Mouse (Mus musculus) forebrain, embryonic 14.5 days (tissue): ENCODE results near the gene Fry. TPM values are rescaled to one million over a fixed set of nuclear protein-coding genes. Genes with fewer than 3 reads are reported as not detected.

Source experiments
- ATAC-seq: fragments of 200-750 bp; cut with Nextera tagmentation; 2 replicates; pipeline ENCODE4 v1.8.0; 2017; ENCODE audit warnings: mild to moderate bottlenecking, moderate library complexity
- DNase-seq: peaks from one replicate; pipeline ENCODE4 v3.0.0-alpha.2; 2015; ENCODE audit warnings: low spot score
- H3K27ac ChIP-seq: fragments of 300-500 bp; sonication (generic); 2 replicates; pipeline ENCODE4 v1.5.1; 2014; ENCODE audit warnings: low read depth, mild to moderate bottlenecking, control low read depth, low read length, moderate library complexity
- H3K27me3 ChIP-seq: fragments of 300-500 bp; sonication (generic); replicated peaks from 2 replicates; pipeline ENCODE4 v1.6.1; 2014; ENCODE audit warnings: low read length, control low read depth, mixed read lengths; ENCODE audit not compliant: control insufficient read depth, insufficient read depth
- H3K36me3 ChIP-seq: fragments of 300-500 bp; sonication (generic); 2 replicates; pipeline ENCODE4 v1.6.1; 2014; ENCODE audit warnings: low read length, control low read depth; ENCODE audit not compliant: control insufficient read depth, insufficient read depth
- H3K4me1 ChIP-seq: fragments of 300-500 bp; sonication (generic); 2 replicates; pipeline ENCODE4 v1.6.1; 2014; ENCODE audit warnings: antibody characterized with exemption, low read length, control low read depth; ENCODE audit not compliant: control insufficient read depth, insufficient read depth
- H3K4me2 ChIP-seq: fragments of 300-500 bp; sonication (generic); 2 replicates; pipeline ENCODE4 v1.6.1; 2014; ENCODE audit warnings: mild to moderate bottlenecking, control low read depth, low read length
- H3K4me3 ChIP-seq: fragments of 300-500 bp; sonication (generic); 2 replicates; pipeline ENCODE4 v1.5.1; 2014; ENCODE audit warnings: low read depth, low read length, control low read depth
- H3K9ac ChIP-seq: fragments of 300-500 bp; sonication (generic); 2 replicates; pipeline ENCODE4 v1.6.1; 2014; ENCODE audit warnings: mild to moderate bottlenecking, low read length, control low read depth, moderate library complexity
- H3K9me3 ChIP-seq: fragments of 300-500 bp; sonication (generic); replicated peaks from 2 replicates; pipeline ENCODE4 v1.6.1; 2016; ENCODE audit warnings: low read length, control low read depth, mixed read lengths; ENCODE audit not compliant: control insufficient read depth
- WGBS: fragments of 180-500 bp; shearing (Covaris S2); extraction: QIAGEN DNeasy Blood & Tissue Kit; methylation state at CpG from one replicate; pipeline ENCODE4 v1.1.7; 2014; 5-methylcytosine and 5-hydroxymethylcytosine counted together
- polyA plus RNA-seq: library from polyadenylated mRNA; unstranded; fragments of >200 nt; fragmentation: Nextera tagmentation; extraction: Ambion mirVana; gene quantifications from 2 replicates; pipeline ENCODE4 v1.2.1, GENCODE M21; 2014

Fry gene
- polyA plus RNA-seq, 1 experiment from 2014 or later = 27.4 TPM

DNA sequence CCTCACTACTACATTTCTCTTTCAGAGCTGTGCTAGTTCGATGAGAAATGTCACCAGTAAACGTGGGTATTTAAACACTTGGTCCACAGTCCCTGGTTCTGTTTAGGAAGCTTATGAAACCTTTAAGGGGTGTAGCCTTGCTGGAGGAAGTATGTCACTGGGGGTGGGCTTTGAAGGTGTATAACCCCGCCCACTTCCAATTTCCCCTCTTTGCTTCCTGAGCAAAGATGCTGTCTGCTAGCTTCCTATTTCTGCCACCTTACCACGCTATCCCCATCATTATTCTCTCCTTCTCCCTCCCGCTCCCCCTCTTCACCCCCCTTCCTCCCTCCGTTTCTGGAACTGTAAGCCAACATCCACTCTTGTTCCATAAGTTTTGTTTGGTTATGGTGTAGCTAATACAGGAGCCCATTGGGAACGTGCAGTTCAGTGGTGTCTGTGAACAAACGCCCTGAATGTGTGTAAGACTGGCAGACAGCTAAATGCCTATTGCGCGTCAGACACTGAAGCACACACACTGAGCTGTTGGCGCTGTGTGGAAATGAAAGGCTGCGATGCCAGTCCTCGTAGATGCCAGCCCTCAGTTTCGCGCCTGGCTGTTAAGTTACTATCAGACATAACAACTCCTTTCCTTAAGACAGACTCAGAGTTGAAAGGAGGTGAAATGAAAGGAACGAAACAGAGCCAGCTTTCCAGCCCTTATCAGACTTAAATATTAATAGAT, 37.8 kb downstream of the Fry start:
- 72% methylated on average over 16 of the region's 16 CpGs for WGBS
- Histone ChIP-seq H3K27me3 (no peaks in the 10 kb centered on the region), H3K4me2 (no peak overlapping the region), H3K4me3 (no peak overlapping the region), H3K36me3 (no peaks in the 10 kb centered on the region), H3K9ac (no peak overlapping the region), H3K4me1 (no peaks in the 10 kb centered on the region), H3K27ac (no peak overlapping the region), H3K9me3 (no peaks in the 10 kb centered on the region)
- ATAC-seq (peak; percentile 59; the same call in 1 of the 2 replicates), DNase-seq (peak; percentile 69)

GRCm38 (mm10) chr5:150157682-150158081, 39.2 kb downstream of the Fry start:
- Histone ChIP-seq H3K4me2 (no peak overlapping the region), H3K9ac (no peak overlapping the region), H3K4me1 (no peaks in the 10 kb centered on the region), H3K4me3 (no peak overlapping the region), H3K36me3 (no peaks in the 10 kb centered on the region), H3K9me3 (no peaks in the 10 kb centered on the region), H3K27ac (no peak overlapping the region), H3K27me3 (no peaks in the 10 kb centered on the region)
- WGBS = 50% methylated on average over 6 of the region's 6 CpGs
- no peak for ATAC-seq
- peak; percentile 36 for DNase-seq

DNA sequence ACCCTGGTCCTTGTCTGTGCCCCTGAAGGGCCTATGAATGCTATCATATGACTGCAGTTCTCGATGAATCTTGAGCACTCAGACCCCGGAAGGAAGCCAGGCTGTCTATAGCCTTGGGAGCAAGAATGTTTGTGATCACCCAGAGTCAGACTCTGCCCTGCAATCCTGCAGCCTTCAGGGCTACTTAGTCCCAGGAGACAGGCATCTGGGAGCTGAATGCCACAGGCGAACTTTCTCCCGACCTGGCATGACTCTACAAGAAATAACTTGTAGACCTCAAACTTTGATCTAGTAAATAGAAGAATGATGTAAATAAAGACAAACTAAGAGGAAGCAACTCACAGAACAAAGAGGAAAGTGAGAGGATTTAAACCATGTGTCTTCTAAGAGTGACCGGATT, 40.7 kb downstream of the Fry start:
- 65% methylated on average over 5 of the region's 5 CpGs for WGBS
- H3K36me3 ChIP-seq = no peaks in the 10 kb centered on the region
- no peak overlapping the region for H3K4me3 ChIP-seq
- H3K27ac ChIP-seq = no peak overlapping the region
- no peaks in the 10 kb centered on the region for H3K4me1 ChIP-seq
- H3K9me3 ChIP-seq = no peaks in the 10 kb centered on the region
- H3K27me3 ChIP-seq = no peaks in the 10 kb centered on the region
- no peak for DNase-seq
- H3K9ac ChIP-seq = no peak overlapping the region
- no peak for ATAC-seq
- H3K4me2 ChIP-seq = no peak overlapping the region

- ATAC-seq = no peak
- no peaks in the 10 kb centered on the region for H3K4me1 ChIP-seq
- no peak for DNase-seq
Measured at GRCm38 (mm10) chr5:150161193-150161592, 42.7 kb downstream of the Fry start.

DNA sequence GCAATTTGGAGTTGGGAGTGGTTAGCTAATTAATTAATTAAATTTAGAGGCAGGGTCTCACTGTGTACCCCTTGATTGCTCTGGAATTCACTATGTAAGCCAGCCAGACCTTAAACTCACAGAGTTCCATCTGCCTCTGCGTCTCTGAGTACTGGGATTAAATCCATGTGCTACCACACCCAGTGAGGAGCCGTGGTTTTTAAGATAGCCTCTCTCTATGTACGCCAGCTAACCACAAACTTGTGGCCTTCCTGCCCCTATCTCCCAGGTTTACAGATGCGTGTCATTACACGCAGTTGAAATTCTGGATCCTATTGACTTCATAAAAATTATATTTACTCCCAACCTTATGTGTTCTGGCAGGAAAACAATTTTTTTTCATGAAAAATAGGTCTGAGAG, 43.5 kb downstream of the Fry start:
- Histone ChIP-seq H3K36me3 (no peaks in the 10 kb centered on the region), H3K9ac (no peak overlapping the region), H3K27me3 (no peaks in the 10 kb centered on the region), H3K27ac (no peak overlapping the region), H3K4me1 (no peaks in the 10 kb centered on the region), H3K4me2 (no peak overlapping the region), H3K4me3 (no peak overlapping the region), H3K9me3 (no peaks in the 10 kb centered on the region)
- DNase-seq (no peak), ATAC-seq (no peak)
- WGBS = 78% methylated on average over 5 of the region's 5 CpGs

More at GRCm38 (mm10) chr5:150161193-150161592, 42.7 kb downstream of the Fry start:
- WGBS = 85% methylated on average over 6 of the region's 6 CpGs
- no peak overlapping the region for H3K4me2 ChIP-seq
- no peaks in the 10 kb centered on the region for H3K36me3 ChIP-seq
- H3K9me3 ChIP-seq = no peaks in the 10 kb centered on the region
- no peaks in the 10 kb centered on the region for H3K27me3 ChIP-seq
- H3K27ac ChIP-seq = no peak overlapping the region
- no peak overlapping the region for H3K4me3 ChIP-seq
- H3K9ac ChIP-seq = no peak overlapping the region

GRCm38 (mm10) chr5:150164671-150165070, 46.2 kb downstream of the Fry start:
- Histone ChIP-seq H3K27me3 (no peaks in the 10 kb centered on the region), H3K4me2 (no peak overlapping the region), H3K4me1 (no peaks in the 10 kb centered on the region), H3K27ac (no peak overlapping the region), H3K9me3 (no peaks in the 10 kb centered on the region), H3K4me3 (no peak overlapping the region), H3K9ac (no peak overlapping the region), H3K36me3 (no peaks in the 10 kb centered on the region)
- WGBS = 89% methylated on average over 3 of the region's 3 CpGs
- no peak for ATAC-seq
- DNase-seq = no peak

GRCm38 (mm10) chr5:150166811-150167210, 48.4 kb downstream of the Fry start:
- Histone ChIP-seq H3K27me3 (no peaks in the 10 kb centered on the region), H3K9ac (no peak overlapping the region)
- 81% methylated on average over 5 of the region's 5 CpGs for WGBS

DNA sequence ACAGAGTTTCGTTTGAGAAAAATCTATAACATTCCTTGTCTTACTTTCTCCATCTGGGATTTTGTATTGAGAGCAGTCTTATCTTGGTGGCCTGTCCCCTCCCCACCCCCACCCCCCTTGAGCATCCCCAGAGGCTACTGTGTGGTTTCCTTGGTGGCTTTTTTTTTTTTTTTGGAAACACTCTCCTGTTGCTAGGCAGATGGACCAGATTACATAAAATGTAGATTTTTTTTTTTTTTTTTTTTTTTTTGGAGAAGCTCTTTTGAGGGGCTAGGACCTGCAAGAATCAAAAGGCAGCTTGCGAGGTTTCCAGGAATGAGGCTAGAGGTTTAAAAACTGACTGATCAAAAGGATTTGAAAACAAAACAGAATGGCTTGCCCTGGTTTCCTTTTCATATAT, 48.8 kb downstream of the Fry start:
- ATAC-seq (no peak), DNase-seq (no peak)
- H3K36me3 ChIP-seq = no peaks in the 10 kb centered on the region
- WGBS = 62% methylated on average over 2 of the region's 2 CpGs
- H3K4me2 ChIP-seq = no peak overlapping the region
- no peak overlapping the region for H3K27ac ChIP-seq
- no peaks in the 10 kb centered on the region for H3K27me3 ChIP-seq
- H3K4me1 ChIP-seq = no peaks in the 10 kb centered on the region
- no peaks in the 10 kb centered on the region for H3K9me3 ChIP-seq
- H3K9ac ChIP-seq = no peak overlapping the region
- no peak overlapping the region for H3K4me3 ChIP-seq

More at GRCm38 (mm10) chr5:150166811-150167210, 48.4 kb downstream of the Fry start:
- H3K36me3 ChIP-seq = no peaks in the 10 kb centered on the region
- DNase-seq (no peak), ATAC-seq (no peak)
- H3K27ac ChIP-seq = no peak overlapping the region
- no peaks in the 10 kb centered on the region for H3K9me3 ChIP-seq
- H3K4me1 ChIP-seq = no peaks in the 10 kb centered on the region
- H3K4me2 ChIP-seq = no peak overlapping the region
- no peak overlapping the region for H3K4me3 ChIP-seq

DNA sequence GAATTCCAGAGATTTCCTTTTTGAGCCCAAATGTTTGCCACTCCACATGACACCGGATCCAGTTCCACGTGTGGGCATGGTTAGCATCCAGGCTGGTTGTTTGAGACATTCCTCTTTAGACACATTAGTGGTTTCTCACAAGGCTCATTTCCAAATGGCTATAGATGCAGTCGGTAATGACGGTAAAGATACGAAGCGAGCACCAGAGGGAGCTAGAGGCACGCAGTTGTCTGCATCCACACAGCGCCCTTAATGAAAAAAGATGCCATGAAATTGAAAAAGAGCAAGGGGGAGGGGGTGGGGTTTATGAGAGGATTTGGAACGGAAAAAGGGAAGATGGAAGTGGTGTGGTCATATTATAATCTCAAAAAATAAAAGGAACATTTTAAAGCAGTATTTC, 50.3 kb downstream of the Fry start:
- no peak overlapping the region for H3K9ac ChIP-seq
- no peaks in the 10 kb centered on the region for H3K36me3 ChIP-seq
- H3K4me2 ChIP-seq = no peak overlapping the region
- no peaks in the 10 kb centered on the region for H3K27me3 ChIP-seq
- ATAC-seq = peak; percentile 86; the same call in 1 of the 2 replicates
- no peaks in the 10 kb centered on the region for H3K4me1 ChIP-seq
- H3K4me3 ChIP-seq = no peak overlapping the region
- peak; percentile 93 for DNase-seq
- 5% methylated on average over 9 of the region's 9 CpGs for WGBS
- H3K9me3 ChIP-seq = no peaks in the 10 kb centered on the region
- H3K27ac ChIP-seq = no peak overlapping the region
